Mouse (Mus musculus): ENCODE results near the gene Ptch2.

- TF ChIP-seq CTCF (IDR thresholded peaks at IDR 0.05; ENCODE audit: low read depth), result no peak
- TF ChIP-seq EP300 (optimal IDR thresholded peaks at IDR 0.05), result no peak
Observed at GRCm38 (mm10) chr4:117161183-117161582, 65.3 kb downstream of the Ptch2 start.

Measured in stomach, postnatal 0 days (tissue).